31 mouse cellular contexts compared by ENCODE assay signal in the genomic region with DNA sequence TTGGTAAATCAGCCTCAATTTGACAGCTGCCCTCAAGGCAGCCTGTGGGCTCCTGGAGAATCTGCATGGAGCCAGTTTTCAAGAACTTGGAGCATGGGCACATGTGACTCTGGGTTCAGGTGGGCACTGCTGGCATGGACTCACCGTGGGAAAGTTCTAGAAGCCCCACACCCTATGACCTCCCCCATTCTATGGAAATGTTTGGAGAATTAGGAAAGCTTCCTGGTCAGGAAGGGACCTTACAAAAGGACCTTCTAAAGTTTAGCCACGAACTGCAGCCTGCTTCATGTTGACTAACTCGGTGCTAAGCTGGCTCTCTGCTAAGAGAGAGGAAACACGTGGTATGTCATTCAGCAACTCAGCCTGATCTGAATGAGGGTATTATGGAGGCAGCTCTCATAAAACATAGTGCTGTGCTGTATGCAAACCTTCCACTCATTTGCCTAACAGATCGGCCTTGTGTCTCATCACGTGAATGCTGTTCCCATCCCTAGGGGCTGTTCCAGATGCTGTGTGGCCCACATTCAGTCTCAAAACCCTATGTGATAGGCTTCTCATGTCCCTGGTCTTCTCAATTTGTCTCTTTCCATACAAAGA. TPM values are rescaled to one million over a fixed set of nuclear protein-coding genes. Genes with fewer than 3 reads are reported as not detected.
DNase-seq lines count a peak whose midpoint lies in the region; ATAC-seq lines count a peak whose summit lies in the region.
"Had no signal": no experiment of that assay in that cellular context is flagged by ENCODE, and none has a peak within 500 bp of the region (broad histone marks: within the 10 kb centered on the region; RNA-seq: fewer than 3 reads in every experiment).

No protein-coding gene starts in this region.

- ATAC-seq in erythroblast, adult 5-6 weeks (replicated peaks; ENCODE audit: low FRiP score, poor library complexity, severe bottlenecking): no peak
- ATAC-seq: activated CD4-positive, CD25-positive, alpha-beta regulatory T cell, adult 4 months; forebrain, embryonic 15.5 days; intestine, embryonic 16.5 days; Patski had no signal

- DNase-seq in heart, adult 11 months: peak; percentile 68
- DNase-seq in heart, adult 9 months (ENCODE audit: low spot score in 2 of 2): no peak
- DNase-seq in A20 (ENCODE audit: low read depth, low spot score): peak; percentile 18
- DNase-seq in brain, adult 2 months (ENCODE audit: low read depth, low spot score): peak; percentile 73
- DNase-seq in thymus, postnatal 0 days (ENCODE audit: low spot score): peak; percentile 41
- DNase-seq in cerebellum, adult 8-10 months: no peak
- DNase-seq in heart, adult 8-10 months (ENCODE audit: low spot score): no peak
- DNase-seq: adrenal gland, postnatal 10 days; cerebellum, adult 18-20 months; heart, postnatal 14 days; kidney, postnatal 4 days; layer of hippocampus, adult 9-11 months; left cerebral cortex, postnatal 4 days; liver, embryonic 13.5 days; lung, embryonic 14.5 days; midbrain, embryonic 14.5 days had no signal

RNA-seq across cellular contexts. Expression of gene Fam240a, which starts 7.2 kb away (rescaled TPM):
- 0.67 and 0.82 TPM in 2 replicates for polyA plus RNA-seq in thymus, postnatal 0 days (2015; fragmentation: Nextera tagmentation; extraction: Ambion mirVana)
- total RNA-seq in heart, adult 8-10 months (2022): not detected
- total RNA-seq in erythroblast, adult 5-6 weeks (2015; ENCODE audit: low replicate concordance): not detected in 2 replicates
- total RNA-seq in erythroblast, adult 5-6 weeks (2017; ENCODE audit: low replicate concordance): not detected in 2 replicates
- total RNA-seq: adrenal gland, postnatal 10 days; common myeloid progenitor, adult 5-6 weeks; heart, postnatal 14 days; left cerebral cortex, adult 2 months; left cerebral cortex, postnatal 4 days had no signal
- polyA plus RNA-seq: embryonic facial prominence, embryonic 12.5 days; forebrain, embryonic 15.5 days; heart, embryonic 12.5 days; hindbrain, embryonic 12.5 days; intestine, embryonic 16.5 days; kidney, embryonic 14.5 days; liver, embryonic 13.5 days; lung, embryonic 14.5 days; macrophage; midbrain, embryonic 14.5 days; neural tube, embryonic 14.5 days; Patski; stomach, embryonic 14.5 days had no signal

RNA-seq across cellular contexts. Expression of gene Tmie, which starts 29.6 kb away (rescaled TPM):
- 6.2 and 7.1 TPM in 2 replicates for polyA plus RNA-seq in thymus, postnatal 0 days (2015; fragmentation: Nextera tagmentation; extraction: Ambion mirVana)
- 1 to 10 TPM; 1.1 to 2.0 (median 1.6) TPM for total RNA-seq in heart, adult 8-10 months (2022)
- total RNA-seq in erythroblast, adult 5-6 weeks (2015; ENCODE audit: low replicate concordance): not detected in 2 replicates
- total RNA-seq in erythroblast, adult 5-6 weeks (2017; ENCODE audit: low replicate concordance): not detected in 2 replicates

RNA-seq across cellular contexts. Expression of gene Als2cl, which starts 29.8 kb away (rescaled TPM):
- 3.7 and 4.9 TPM in 2 replicates for polyA plus RNA-seq in thymus, postnatal 0 days (2015; fragmentation: Nextera tagmentation; extraction: Ambion mirVana)
- 10 to 100 TPM; 11.5 to 19.1 (median 14.7) TPM for total RNA-seq in heart, adult 8-10 months (2022)
- total RNA-seq in erythroblast, adult 5-6 weeks (2015; ENCODE audit: low replicate concordance): 0.63 TPM in 1 of 2 replicates, not detected in the other
- total RNA-seq in erythroblast, adult 5-6 weeks (2017; ENCODE audit: low replicate concordance): not detected in 2 replicates

RNA-seq across cellular contexts. Expression of gene Tdgf1, which starts 36.5 kb away (rescaled TPM):
- 0.52 and 0.69 TPM in 2 replicates for polyA plus RNA-seq in thymus, postnatal 0 days (2015; fragmentation: Nextera tagmentation; extraction: Ambion mirVana)
- not detected for total RNA-seq in heart, adult 8-10 months (2022)
- not detected in 2 replicates for total RNA-seq in erythroblast, adult 5-6 weeks (2015; ENCODE audit: low replicate concordance)
- not detected in 2 replicates for total RNA-seq in erythroblast, adult 5-6 weeks (2017; ENCODE audit: low replicate concordance)
- total RNA-seq: adrenal gland, postnatal 10 days; common myeloid progenitor, adult 5-6 weeks; gastrocnemius, postnatal 4 days had no signal
- polyA plus RNA-seq: embryonic facial prominence, embryonic 12.5 days; forebrain, embryonic 15.5 days; heart, embryonic 12.5 days; hindbrain, embryonic 12.5 days; intestine, embryonic 16.5 days; kidney, embryonic 14.5 days; liver, embryonic 13.5 days; lung, embryonic 14.5 days; macrophage; midbrain, embryonic 14.5 days; Patski; stomach, embryonic 14.5 days had no signal

RNA-seq across cellular contexts. Expression of gene Lrrc2, which starts 41.9 kb away (rescaled TPM):
- 0.08 and 0.38 TPM in 2 replicates for polyA plus RNA-seq in thymus, postnatal 0 days (2015; fragmentation: Nextera tagmentation; extraction: Ambion mirVana)
- total RNA-seq in heart, adult 8-10 months (2022): 100 to 1,000 TPM; 286 to 346 (median 321) TPM
- total RNA-seq in erythroblast, adult 5-6 weeks (2015; ENCODE audit: low replicate concordance): not detected in 2 replicates
- 0.42 TPM in 1 of 2 replicates, not detected in the other for total RNA-seq in erythroblast, adult 5-6 weeks (2017; ENCODE audit: low replicate concordance)
- polyA plus RNA-seq: lung, embryonic 14.5 days; macrophage; Patski; stomach, embryonic 14.5 days had no signal

Comparison
In these comparisons a context has a peak if more than half of its experiments do, and no peak if none do; other contexts are left out.
1. DNase-seq: peak in heart, adult 11 months (single experiment), A20 (single experiment), brain, adult 2 months (single experiment) and thymus, postnatal 0 days (single experiment); none in heart, adult 9 months (0 of 2), cerebellum, adult 8-10 months (single experiment) and heart, adult 8-10 months (single experiment).
2. RNA of gene Als2cl, which starts 29.8 kb away (total RNA-seq): 11.5 to 19.1 TPM in heart, adult 8-10 months; 0.63 TPM in erythroblast, adult 5-6 weeks; every median in the first group is over 4 times any median in the second.